Mouse (Mus musculus) kidney, embryonic 16.5 days (tissue): ENCODE measurements at regions not wholly inside any gene's neighbourhood (a gene's known extent, or its start where the extent isn't known, plus 50 kb on each side); places are given as distances from the start of the nearest gene placed in this dataset.

Source experiments
- ATAC-seq: fragments of 200-750 bp; cut with Nextera tagmentation; 2 replicates; pipeline ENCODE4 v1.8.0; 2017; ENCODE audit warnings: moderate TSS enrichment; ENCODE audit not compliant: low FRiP score, low TSS enrichment
- H3K27ac ChIP-seq: fragments of 300-500 bp; sonication (generic); 2 replicates; pipeline ENCODE4 v1.5.1; 2014; ENCODE audit warnings: low read length
- H3K27me3 ChIP-seq: fragments of 300-500 bp; sonication (generic); 2 replicates; pipeline ENCODE4 v1.6.1; 2014; ENCODE audit warnings: low read length, control low read depth, mixed read lengths; ENCODE audit not compliant: insufficient read depth
- H3K36me3 ChIP-seq: fragments of 300-500 bp; sonication (generic); 2 replicates; pipeline ENCODE4 v1.6.1; 2014; ENCODE audit warnings: low read length, control low read depth, mixed read lengths; ENCODE audit not compliant: insufficient read depth
- H3K4me1 ChIP-seq: fragments of 300-500 bp; sonication (generic); 2 replicates; pipeline ENCODE4 v1.6.1; 2014; ENCODE audit warnings: low read length, control low read depth, mixed read lengths; ENCODE audit not compliant: insufficient read depth
- H3K4me2 ChIP-seq: fragments of 300-500 bp; sonication (generic); replicated peaks from 2 replicates; pipeline ENCODE4 v1.6.1; 2014; ENCODE audit warnings: low read depth, low read length
- H3K4me3 ChIP-seq: fragments of 300-500 bp; sonication (generic); 2 replicates; pipeline ENCODE4 v1.5.1; 2014; ENCODE audit warnings: mild to moderate bottlenecking, low read length
- H3K9ac ChIP-seq: fragments of 300-500 bp; sonication (generic); replicated peaks from 2 replicates; pipeline ENCODE4 v1.6.1; 2014; ENCODE audit warnings: low read length
- H3K9me3 ChIP-seq: fragments of 300-500 bp; sonication (generic); 2 replicates; pipeline ENCODE4 v1.6.1; 2016; ENCODE audit warnings: low read length, control low read depth
- WGBS: fragments of 180-500 bp; shearing (Covaris S2); extraction: QIAGEN DNeasy Blood & Tissue Kit; methylation state at CpG from one replicate; pipeline ENCODE4 v1.1.7; 2014; 5-methylcytosine and 5-hydroxymethylcytosine counted together

GRCm38 (mm10) chrX:12252680-12253021, 92.5 kb upstream of the Bcor start:
- Histone ChIP-seq H3K9me3 (no peaks in the 10 kb centered on the region), H3K9ac (peak overlapping the region; percentile 59), H3K27me3 (peaks cover 5% of the 10 kb centered on the region; the same call in 1 of the 2 replicates), H3K4me2 (peak overlapping the region; percentile 63), H3K4me3 (peak overlapping the region; percentile 43), H3K27ac (no peak overlapping the region), H3K36me3 (no peaks in the 10 kb centered on the region), H3K4me1 (no peaks in the 10 kb centered on the region)
- 14% methylated on average over 16 of the region's 16 CpGs for WGBS
- ATAC-seq: peak; percentile 60

DNA sequence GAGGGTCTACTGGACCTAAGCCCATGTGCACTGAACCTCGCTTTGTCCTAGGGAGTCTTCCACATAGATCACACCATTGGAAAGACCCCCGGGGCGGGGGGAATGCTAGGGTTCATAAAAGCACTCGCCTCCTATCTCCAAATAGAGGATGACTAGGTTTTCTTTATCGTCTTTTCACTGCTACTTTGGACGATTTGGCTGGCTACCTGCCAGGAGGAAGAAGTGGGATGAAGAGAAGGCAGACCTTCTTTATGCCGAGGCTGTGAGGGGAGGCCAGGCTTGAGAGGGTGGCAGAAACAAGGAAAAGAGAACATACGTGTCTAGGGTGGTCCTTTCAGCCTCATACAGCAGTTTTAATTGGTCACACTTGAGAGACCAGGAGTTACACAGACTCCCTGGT, 96.6 kb upstream of the Bcor start:
- Histone ChIP-seq H3K27me3 (peaks cover 5% of the 10 kb centered on the region; the same call in 1 of the 2 replicates), H3K4me1 (no peaks in the 10 kb centered on the region), H3K9ac (no peak overlapping the region), H3K27ac (no peak overlapping the region), H3K9me3 (no peaks in the 10 kb centered on the region), H3K4me3 (no peak overlapping the region), H3K36me3 (no peaks in the 10 kb centered on the region), H3K4me2 (no peak overlapping the region)
- no peak for ATAC-seq
- 69% methylated on average over 8 of the region's 8 CpGs for WGBS

DNA sequence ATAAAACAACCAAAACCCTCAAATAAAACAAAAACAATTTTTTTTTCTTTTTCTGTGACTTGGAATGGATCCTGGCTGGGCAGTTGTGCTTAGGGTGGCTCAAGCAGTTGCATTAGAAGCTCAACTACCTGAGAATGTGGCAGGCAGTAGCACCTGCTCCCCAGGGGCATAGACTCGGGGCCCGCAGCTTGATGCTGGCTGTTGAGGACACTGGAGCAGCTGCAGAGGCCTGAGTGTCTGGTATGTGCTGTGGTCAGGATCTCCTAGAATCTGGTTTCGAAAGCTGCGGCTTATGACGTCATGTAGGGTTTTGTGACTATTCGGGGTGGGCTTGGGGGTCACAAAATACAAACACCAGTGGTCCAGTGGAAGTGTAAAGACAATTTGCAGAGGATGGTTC, 103.7 kb upstream of the Bcor start:
- Histone ChIP-seq H3K27ac (no peak overlapping the region), H3K27me3 (peaks cover 6% of the 10 kb centered on the region; the same call in 1 of the 2 replicates), H3K9ac (no peak overlapping the region), H3K4me3 (no peak overlapping the region), H3K4me2 (no peak overlapping the region), H3K36me3 (no peaks in the 10 kb centered on the region), H3K9me3 (no peaks in the 10 kb centered on the region), H3K4me1 (no peaks in the 10 kb centered on the region)
- no peak for ATAC-seq
- 85% methylated on average over 6 of the region's 6 CpGs for WGBS

GRCm38 (mm10) chrX:12284741-12285140, 124.6 kb upstream of the Bcor start:
- no peaks in the 10 kb centered on the region for H3K4me1 ChIP-seq
- H3K27me3 ChIP-seq: peaks cover 25% of the 10 kb centered on the region; the same call in 1 of the 2 replicates
- no peak overlapping the region for H3K27ac ChIP-seq
- no peaks in the 10 kb centered on the region for H3K9me3 ChIP-seq
- H3K36me3 ChIP-seq: no peaks in the 10 kb centered on the region
- H3K4me2 ChIP-seq: no peak overlapping the region
- WGBS: 65% methylated on average over 4 of the region's 4 CpGs
- H3K9ac ChIP-seq: no peak overlapping the region
- ATAC-seq: no peak
- H3K4me3 ChIP-seq: no peak overlapping the region

DNA sequence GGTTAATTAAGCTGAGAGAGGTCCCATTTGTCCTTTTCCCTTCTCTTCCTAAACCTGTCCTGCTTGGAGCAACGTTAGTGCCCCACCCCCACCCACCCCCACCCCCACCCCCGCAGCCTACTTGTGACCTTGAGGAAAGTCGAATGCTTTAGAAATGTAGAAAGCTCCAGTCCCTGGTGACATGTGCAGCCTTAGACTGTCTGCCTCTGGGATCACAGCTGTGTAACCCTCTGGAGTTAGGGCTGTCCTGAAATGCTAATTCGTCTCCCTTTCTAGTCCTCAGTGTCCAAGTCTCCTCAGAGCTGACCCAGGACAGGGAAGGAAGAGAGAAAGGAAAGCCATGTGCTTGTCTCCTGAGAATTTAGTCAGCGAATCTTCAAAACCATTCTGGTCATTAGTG, 125.0 kb upstream of the Bcor start:
- ATAC-seq: no peak

DNA sequence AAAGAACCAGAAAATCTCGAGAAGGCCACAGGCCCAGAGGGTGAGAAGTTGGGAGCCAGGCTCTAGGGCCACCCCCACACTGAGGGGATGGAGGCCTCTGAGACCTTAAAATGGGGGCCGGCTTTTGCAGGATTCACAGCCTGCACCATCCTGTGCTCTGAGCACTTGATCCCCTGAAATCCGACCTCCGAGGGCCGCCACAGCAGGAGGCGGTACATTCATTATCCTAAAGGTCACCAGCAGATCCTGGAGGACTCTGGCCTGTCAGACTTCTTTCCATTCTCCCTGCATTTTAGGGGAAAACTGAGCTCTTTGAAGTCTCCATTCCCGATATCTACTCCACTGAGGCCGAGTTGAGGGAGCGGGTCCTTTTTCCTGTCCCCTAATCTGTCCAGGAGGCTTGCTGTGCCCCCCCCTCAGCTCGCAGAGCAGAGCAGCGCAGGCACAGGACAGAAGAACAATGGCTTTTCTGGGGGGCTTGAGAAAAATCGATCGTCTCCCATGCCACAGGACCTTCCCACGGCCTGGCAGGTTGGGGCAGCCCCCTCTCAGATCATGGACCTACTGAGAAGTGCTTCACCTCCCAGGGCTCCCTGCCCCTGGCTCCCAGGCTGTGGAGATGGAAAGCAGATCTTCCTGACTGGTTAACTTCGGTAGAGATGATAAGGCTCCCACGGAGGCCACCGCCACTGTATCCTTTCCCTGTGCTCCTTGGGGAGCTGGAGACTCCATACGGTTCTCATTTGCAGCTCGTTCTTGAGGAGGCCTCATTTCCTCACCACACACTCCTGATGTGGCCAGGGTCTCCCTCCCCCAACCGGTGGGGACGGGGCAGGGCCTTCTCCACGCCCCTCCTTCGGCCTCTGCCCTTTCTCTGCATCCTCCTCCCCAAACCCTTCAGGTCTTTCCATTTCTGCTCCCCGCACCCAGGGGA, 126.1 kb upstream of the Bcor start:
- Histone ChIP-seq H3K27ac (no peak overlapping the region), H3K4me2 (no peak overlapping the region), H3K4me3 (no peak overlapping the region), H3K9ac (no peak overlapping the region), H3K9me3 (no peaks in the 10 kb centered on the region), H3K4me1 (no peaks in the 10 kb centered on the region), H3K27me3 (peaks cover 31% of the 10 kb centered on the region; the same call in 1 of the 2 replicates), H3K36me3 (no peaks in the 10 kb centered on the region)
- WGBS: 41% methylated on average over 23 of the region's 24 CpGs
- no peak for ATAC-seq

More for the DNA sequence above, 125.0 kb upstream of the Bcor start:
- Histone ChIP-seq H3K9me3 (no peaks in the 10 kb centered on the region), H3K36me3 (no peaks in the 10 kb centered on the region), H3K9ac (no peak overlapping the region), H3K4me3 (no peak overlapping the region), H3K27me3 (peaks cover 26% of the 10 kb centered on the region; the same call in 1 of the 2 replicates), H3K4me1 (no peaks in the 10 kb centered on the region), H3K27ac (no peak overlapping the region), H3K4me2 (no peak overlapping the region)
- WGBS: 45% methylated on average over 5 of the region's 5 CpGs

DNA sequence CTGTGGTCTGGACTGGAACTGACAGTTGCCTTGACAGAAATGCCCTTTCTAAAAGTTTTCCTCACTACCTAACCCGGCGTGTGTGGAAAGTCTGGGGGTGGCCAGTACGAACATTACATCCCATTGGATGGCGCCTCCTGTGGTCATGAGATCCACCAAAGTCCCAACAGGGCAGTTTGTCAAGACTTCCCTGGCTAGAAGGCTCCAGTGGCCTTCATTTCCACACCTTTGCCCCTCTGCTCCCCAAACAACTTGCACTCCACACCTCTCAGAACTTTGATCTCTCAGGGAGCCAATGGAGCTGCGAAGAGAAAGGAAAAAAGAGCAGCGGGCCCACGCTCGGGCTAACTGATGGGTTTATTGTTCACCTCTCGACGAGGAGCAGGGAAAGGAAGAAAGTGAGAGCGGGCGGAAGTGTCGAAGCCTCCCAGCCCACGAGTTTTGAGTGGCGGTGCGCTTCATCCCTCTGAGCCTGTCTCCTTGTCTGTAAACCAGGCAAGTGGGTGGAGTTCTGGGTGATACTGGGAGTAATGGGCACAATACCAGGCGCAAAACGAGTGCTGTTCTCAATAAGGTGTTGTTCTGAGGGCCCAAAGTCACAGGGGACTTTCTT, 126.9 kb upstream of the Bcor start:
- ATAC-seq: no peak
- H3K4me3 ChIP-seq: no peak overlapping the region
- no peak overlapping the region for H3K9ac ChIP-seq
- H3K36me3 ChIP-seq: no peaks in the 10 kb centered on the region
- no peak overlapping the region for H3K27ac ChIP-seq
- peaks cover 31% of the 10 kb centered on the region; the same call in 1 of the 2 replicates for H3K27me3 ChIP-seq
- 23% methylated on average over 18 of the region's 18 CpGs for WGBS
- no peaks in the 10 kb centered on the region for H3K4me1 ChIP-seq
- H3K4me2 ChIP-seq: no peak overlapping the region
- no peaks in the 10 kb centered on the region for H3K9me3 ChIP-seq

- no peak overlapping the region for H3K27ac ChIP-seq
- ATAC-seq: no peak
- no peaks in the 10 kb centered on the region for H3K9me3 ChIP-seq
- H3K4me1 ChIP-seq: no peaks in the 10 kb centered on the region
- no peak overlapping the region for H3K4me3 ChIP-seq
- no peaks in the 10 kb centered on the region for H3K36me3 ChIP-seq
- H3K4me2 ChIP-seq: no peak overlapping the region
- H3K9ac ChIP-seq: no peak overlapping the region
- 19% methylated on average over 17 of the region's 17 CpGs for WGBS
- H3K27me3 ChIP-seq: peaks cover 31% of the 10 kb centered on the region; the same call in 1 of the 2 replicates
Measured at GRCm38 (mm10) chrX:12287656-12288561, 127.8 kb upstream of the Bcor start.

GRCm38 (mm10) chrX:12288562-12289117, 128.5 kb upstream of the Bcor start:
- WGBS: 30% methylated on average over 5 of the region's 5 CpGs
- no peak for ATAC-seq

More at GRCm38 (mm10) chrX:12288562-12289117, 128.5 kb upstream of the Bcor start:
- Histone ChIP-seq H3K9ac (no peak overlapping the region), H3K9me3 (no peaks in the 10 kb centered on the region), H3K4me3 (no peak overlapping the region), H3K4me2 (no peak overlapping the region), H3K36me3 (no peaks in the 10 kb centered on the region), H3K4me1 (no peaks in the 10 kb centered on the region), H3K27ac (no peak overlapping the region), H3K27me3 (peaks cover 31% of the 10 kb centered on the region; the same call in 1 of the 2 replicates)
